Mouse (Mus musculus): Measurements from ENCODE around the gene Ifi207. TPM values are rescaled to one million over a fixed set of nuclear protein-coding genes. Genes with fewer than 3 reads are reported as not detected.
"Not testable (repeated sequence)": the region's sequence is repeated elsewhere in the genome, so short reads cannot be mapped to it uniquely, and the experiment has no call there.

The Ifi207 gene
- 0.22 and 0.33 TPM in 2 replicates for polyA plus RNA-seq (2016; fragmentation: Nextera tagmentation; extraction: Ambion mirVana)

DNA sequence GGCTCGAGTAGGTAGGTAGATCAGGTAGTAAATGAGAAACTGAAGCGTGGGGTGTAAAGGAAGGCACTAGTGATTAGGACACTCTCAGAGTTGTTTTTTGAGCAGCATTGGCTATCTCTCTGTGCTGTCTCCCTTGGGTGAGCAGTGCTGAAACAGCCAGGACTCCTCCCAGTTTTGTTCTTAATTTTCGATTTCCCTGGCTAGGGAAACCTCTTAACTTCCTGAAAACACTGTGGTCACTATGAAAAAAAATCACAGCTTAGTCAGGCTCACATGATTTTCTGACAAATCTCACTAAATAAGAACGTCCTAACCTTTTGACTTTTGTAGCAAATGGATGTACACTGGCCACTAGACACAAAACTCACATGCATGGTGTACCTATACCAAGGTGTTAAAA is at the start of gene Ifi207:
Ifi207 (minus strand) TSS at position 92 of the 400 bp plus-strand sequence.
- H3K4me1 ChIP-seq: no peaks in the 10 kb centered on the region

DNA sequence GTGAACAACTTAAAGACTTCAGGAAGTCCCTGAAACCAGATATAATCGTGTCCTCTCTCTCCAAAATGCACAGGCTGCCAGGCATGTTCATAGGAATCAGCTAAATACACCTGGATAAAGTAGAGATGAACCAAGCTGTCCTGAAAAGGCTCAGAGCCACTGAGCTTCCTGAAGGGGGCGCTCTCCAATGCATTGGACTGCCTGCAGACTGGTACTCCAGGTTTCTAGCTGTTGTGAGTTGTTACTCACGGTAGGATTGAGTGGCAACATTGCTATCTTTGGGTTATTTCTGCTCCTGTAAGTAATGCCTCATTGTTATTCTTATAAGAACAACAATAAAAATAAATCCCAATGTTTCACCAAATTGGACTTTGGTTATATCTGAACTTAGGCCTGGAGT is 31.9 kb upstream of the Ifi207 start:
- 65% methylated on average over 3 of the region's 3 CpGs for WGBS
- ATAC-seq (ENCODE audit: low FRiP score); H3K27ac ChIP-seq: not testable (repeated sequence)

More for the DNA sequence above, at the start of gene Ifi207:
- ATAC-seq (ENCODE audit: low FRiP score): no peak
- Histone ChIP-seq H3K36me3 (no peaks in the 10 kb centered on the region), H3K9me3 (replicated peaks) (no peaks in the 10 kb centered on the region), H3K27me3 (no peaks in the 10 kb centered on the region), H3K4me2 (replicated peaks) (no peak within 1 kb of the TSS), H3K9ac (no peak within 1 kb of the TSS), H3K27ac (no peak within 1 kb of the TSS), H3K4me3 (no peak within 1 kb of the TSS)
- WGBS: 80% methylated on average over 4 of the region's 4 CpGs

DNA sequence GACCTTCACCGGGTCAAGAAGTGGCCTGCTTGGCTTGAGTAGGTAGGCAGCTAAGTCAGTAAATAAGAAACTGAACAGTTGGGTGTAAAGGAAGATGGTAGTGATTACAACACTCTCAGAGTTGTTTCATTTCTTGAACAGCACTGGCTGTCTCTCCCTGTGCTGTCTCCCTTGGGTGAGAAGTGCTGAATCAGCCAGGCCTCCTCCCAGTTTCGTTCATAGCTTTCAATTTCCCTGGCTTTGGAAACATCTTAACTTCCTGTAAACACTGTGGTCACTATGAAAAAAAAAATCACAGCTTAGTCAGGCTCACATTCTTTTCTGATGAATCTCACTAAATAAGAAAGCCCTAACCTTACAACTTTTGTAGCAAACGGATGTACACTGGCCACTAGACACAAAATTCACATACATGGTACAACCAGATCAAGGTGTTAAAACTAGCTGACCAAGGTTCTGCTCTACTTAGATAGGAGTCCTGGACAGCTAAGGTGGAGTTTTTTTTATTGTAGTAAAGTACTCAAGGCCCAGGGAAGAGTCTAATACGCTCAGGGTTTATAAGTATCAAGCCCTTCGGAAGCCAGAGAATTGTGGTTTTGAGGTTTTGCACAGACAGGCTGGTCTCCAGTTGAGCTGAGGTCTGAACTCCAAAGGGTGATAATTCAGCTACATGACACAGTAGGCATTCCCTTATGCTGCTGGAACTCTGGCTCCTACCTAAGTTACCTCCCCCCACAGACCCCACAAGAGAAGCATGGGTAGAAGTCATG is 25.5 kb upstream of the Ifi207 start, which contains the start of gene Ifi204:
Ifi204 (minus strand) TSS at position 96 of the 770 bp plus-strand sequence.
- H3K36me3 ChIP-seq; H3K9ac ChIP-seq; H3K9me3 ChIP-seq (replicated peaks); H3K27me3 ChIP-seq; ATAC-seq (ENCODE audit: low FRiP score); H3K4me1 ChIP-seq; H3K4me3 ChIP-seq; H3K27ac ChIP-seq; H3K4me2 ChIP-seq (replicated peaks): not testable (repeated sequence)
- WGBS: 87% methylated on average over 5 of the region's 5 CpGs

More for the DNA sequence above, 31.9 kb upstream of the Ifi207 start:
- H3K36me3 ChIP-seq; H3K27me3 ChIP-seq; H3K4me1 ChIP-seq; H3K9me3 ChIP-seq (replicated peaks); H3K4me3 ChIP-seq; H3K4me2 ChIP-seq (replicated peaks); H3K9ac ChIP-seq: not testable (repeated sequence)

DNA sequence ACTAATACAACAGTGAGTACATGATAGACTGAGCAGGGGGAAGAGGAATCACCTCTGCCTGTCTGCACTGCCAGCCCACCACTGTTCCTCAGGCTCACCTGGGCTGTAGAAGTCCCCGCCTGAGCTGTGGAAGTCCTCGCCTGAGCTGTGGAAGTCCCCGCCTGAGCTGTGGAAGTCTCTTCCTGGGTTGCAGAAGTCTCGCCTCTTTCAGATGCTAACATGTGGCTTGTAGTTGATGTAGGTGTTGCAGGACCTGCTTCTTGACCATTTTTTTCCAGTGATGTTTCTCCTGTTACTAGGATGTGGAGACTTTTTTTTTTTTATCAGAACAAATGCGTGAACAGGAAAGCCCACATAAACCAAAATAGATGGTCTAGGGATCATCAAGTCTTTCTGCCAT is 18.5 kb upstream of the Ifi207 start:
- H3K4me3 ChIP-seq; H3K27ac ChIP-seq; H3K9me3 ChIP-seq (replicated peaks); H3K27me3 ChIP-seq; ATAC-seq (ENCODE audit: low FRiP score); H3K9ac ChIP-seq; H3K4me1 ChIP-seq; H3K36me3 ChIP-seq; H3K4me2 ChIP-seq (replicated peaks): not testable (repeated sequence)
- WGBS: 88% methylated on average over 5 of the region's 5 CpGs

DNA sequence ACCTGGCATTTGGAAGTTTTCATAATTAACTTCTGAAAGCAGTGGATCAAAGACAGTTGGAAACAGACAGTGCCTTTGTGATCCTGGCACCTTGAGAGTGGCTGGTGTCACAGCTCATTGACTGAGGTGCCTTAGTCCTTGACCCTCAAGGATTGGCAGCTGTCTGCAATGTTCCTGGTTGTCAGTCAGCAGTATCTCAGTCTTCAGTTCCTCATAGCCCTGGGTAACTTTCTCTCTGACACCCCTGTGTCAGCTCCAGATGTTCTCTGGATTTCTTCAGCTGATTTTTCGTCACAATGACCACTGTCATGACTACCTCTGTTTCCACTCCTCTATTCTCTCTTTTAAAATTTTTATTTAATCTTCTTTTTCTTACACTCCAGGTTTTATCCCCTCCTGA is 715 bp upstream of the Ifi207 start:
- no peaks in the 10 kb centered on the region for H3K4me1 ChIP-seq
- no peak overlapping the region for H3K27ac ChIP-seq
- no peaks in the 10 kb centered on the region for H3K36me3 ChIP-seq
- ATAC-seq (ENCODE audit: low FRiP score): no peak
- H3K4me3 ChIP-seq: no peak overlapping the region
- 82% methylated on average over 1 of the region's 1 CpGs for WGBS
- H3K4me2 ChIP-seq (replicated peaks): no peak overlapping the region
- no peaks in the 10 kb centered on the region for H3K9me3 ChIP-seq (replicated peaks)
- no peaks in the 10 kb centered on the region for H3K27me3 ChIP-seq
- no peak overlapping the region for H3K9ac ChIP-seq

DNA sequence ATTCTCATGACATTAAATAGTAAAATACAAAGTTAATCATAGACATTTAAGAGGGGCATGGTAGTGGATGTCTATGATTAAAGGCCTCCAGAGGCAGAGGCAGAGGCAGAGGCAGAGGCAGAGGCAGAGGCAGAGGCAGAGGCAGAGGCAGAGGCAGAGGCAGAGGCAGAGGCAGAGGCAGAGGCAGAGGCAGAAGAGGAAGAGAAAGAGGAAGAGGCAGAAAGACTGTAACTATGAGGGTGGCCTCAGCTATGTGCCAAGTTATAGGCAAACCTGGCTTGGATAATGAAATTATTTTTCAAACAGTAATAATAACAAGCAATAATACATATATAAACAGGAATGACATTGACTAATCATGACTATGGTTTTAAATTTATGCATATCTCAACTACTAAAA is 1.0 kb downstream of the Ifi207 start:
- Histone ChIP-seq H3K36me3 (no peaks in the 10 kb centered on the region), H3K4me1 (no peaks in the 10 kb centered on the region), H3K9ac (no peak overlapping the region), H3K27ac (no peak overlapping the region), H3K27me3 (no peaks in the 10 kb centered on the region), H3K4me3 (no peak overlapping the region), H3K9me3 (replicated peaks) (no peaks in the 10 kb centered on the region), H3K4me2 (replicated peaks) (no peak overlapping the region)
- no peak for ATAC-seq (ENCODE audit: low FRiP score)

DNA sequence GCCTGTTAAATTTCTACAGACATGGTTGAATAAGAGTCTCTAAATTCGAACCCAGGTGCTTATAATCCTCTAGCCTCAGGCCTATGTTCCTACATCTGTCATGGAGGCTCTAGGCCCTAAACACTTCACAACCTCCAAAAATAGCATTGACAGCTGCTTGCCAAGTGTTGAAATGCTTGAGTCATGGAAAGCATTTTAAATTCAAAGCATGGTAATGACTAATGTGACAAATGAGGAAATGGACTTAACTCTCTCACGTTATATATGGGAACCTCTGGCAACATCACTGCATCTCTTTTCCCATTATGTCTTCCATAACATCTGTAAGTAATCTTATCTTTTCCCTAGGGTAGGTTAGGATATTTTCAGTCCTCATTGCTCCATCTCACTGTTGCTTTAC is 4.6 kb downstream of the Ifi207 start:
- ATAC-seq (ENCODE audit: low FRiP score): no peak
- 78% methylated on average over 2 of the region's 2 CpGs for WGBS
- H3K4me2 ChIP-seq (replicated peaks): no peak overlapping the region
- no peaks in the 10 kb centered on the region for H3K27me3 ChIP-seq
- H3K4me1 ChIP-seq: no peaks in the 10 kb centered on the region
- no peak overlapping the region for H3K9ac ChIP-seq
- H3K36me3 ChIP-seq: no peaks in the 10 kb centered on the region
- no peaks in the 10 kb centered on the region for H3K9me3 ChIP-seq (replicated peaks)
- H3K4me3 ChIP-seq: no peak overlapping the region
- no peak overlapping the region for H3K27ac ChIP-seq

DNA sequence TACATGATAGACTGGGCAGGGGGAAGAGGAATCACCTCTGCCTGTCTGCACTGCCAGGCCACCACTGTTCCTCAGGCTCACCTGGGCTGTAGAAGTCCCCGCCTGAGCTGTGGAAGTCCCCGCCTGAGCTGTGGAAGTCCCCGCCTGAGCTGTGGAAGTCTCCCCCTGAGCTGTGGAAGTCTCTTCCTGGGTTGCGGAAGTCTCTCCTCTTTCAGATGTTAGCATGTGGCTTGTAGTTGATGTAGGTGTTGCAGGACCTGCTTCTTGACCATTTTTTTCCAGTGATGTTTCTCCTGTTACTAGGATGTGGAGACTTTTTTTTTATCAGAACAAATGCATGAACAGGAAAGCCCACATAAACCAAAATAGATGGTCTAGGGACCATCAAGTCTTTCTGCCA is 6.5 kb downstream of the Ifi207 start:
- not testable (repeated sequence) for H3K27ac ChIP-seq; H3K4me2 ChIP-seq (replicated peaks); H3K27me3 ChIP-seq; H3K4me1 ChIP-seq; H3K9ac ChIP-seq; ATAC-seq (ENCODE audit: low FRiP score); H3K36me3 ChIP-seq; H3K4me3 ChIP-seq; H3K9me3 ChIP-seq (replicated peaks)
- 90% methylated on average over 4 of the region's 4 CpGs for WGBS

DNA sequence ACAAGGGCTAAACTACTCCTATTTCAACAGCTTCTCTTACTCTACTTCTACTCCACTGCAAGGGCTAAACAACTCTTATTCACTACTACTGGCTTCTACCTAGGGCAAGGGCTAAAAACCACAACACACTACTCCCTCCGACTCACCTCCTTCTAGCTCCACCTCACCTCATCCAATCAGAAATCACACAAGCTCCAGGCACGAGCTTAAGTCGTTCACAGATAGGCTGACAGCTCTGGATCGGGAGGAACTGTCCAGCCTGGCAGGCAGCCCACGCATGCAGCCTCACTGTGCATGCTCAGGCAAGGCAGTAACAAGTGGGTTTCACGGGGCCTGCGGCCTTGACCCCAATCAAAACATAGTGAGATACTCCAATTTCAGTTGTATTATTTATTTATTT is 8.3 kb downstream of the Ifi207 start:
- ATAC-seq (ENCODE audit: low FRiP score): no peak
- 45% methylated on average over 7 of the region's 7 CpGs for WGBS

DNA sequence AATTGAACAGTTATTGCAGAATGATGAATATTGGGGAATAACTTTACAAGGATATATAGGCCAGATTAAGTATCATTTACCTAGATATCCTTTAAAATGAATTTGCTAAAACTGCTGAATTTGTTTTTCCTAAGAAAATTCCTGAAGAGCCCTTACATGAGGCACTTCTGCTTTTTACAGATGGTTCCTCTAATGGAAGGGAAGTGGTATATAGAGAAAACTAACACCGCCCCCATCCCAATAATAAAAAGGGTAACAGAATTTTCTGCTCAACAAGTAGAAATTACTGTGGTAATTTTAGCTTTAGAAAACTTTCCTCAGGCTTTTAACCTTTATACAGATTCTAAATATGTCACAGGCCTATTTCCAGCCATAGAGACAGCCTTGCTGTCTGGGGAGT is 47.3 kb downstream of the Ifi207 start:
- Histone ChIP-seq H3K4me3 (no peak overlapping the region), H3K9ac (no peak overlapping the region), H3K9me3 (replicated peaks) (no peaks in the 10 kb centered on the region), H3K27ac (no peak overlapping the region), H3K4me1 (no peaks in the 10 kb centered on the region), H3K36me3 (no peaks in the 10 kb centered on the region), H3K27me3 (no peaks in the 10 kb centered on the region), H3K4me2 (replicated peaks) (no peak overlapping the region)
- ATAC-seq (ENCODE audit: low FRiP score): no peak
- WGBS: 88% methylated on average over 1 of the region's 1 CpGs

More for the DNA sequence above, 8.3 kb downstream of the Ifi207 start:
- no peak overlapping the region for H3K4me3 ChIP-seq
- H3K4me1 ChIP-seq: no peaks in the 10 kb centered on the region
- no peak overlapping the region for H3K27ac ChIP-seq
- no peaks in the 10 kb centered on the region for H3K9me3 ChIP-seq (replicated peaks)
- no peaks in the 10 kb centered on the region for H3K27me3 ChIP-seq
- H3K36me3 ChIP-seq: no peaks in the 10 kb centered on the region
- H3K4me2 ChIP-seq (replicated peaks): no peak overlapping the region
- H3K9ac ChIP-seq: no peak overlapping the region

DNA sequence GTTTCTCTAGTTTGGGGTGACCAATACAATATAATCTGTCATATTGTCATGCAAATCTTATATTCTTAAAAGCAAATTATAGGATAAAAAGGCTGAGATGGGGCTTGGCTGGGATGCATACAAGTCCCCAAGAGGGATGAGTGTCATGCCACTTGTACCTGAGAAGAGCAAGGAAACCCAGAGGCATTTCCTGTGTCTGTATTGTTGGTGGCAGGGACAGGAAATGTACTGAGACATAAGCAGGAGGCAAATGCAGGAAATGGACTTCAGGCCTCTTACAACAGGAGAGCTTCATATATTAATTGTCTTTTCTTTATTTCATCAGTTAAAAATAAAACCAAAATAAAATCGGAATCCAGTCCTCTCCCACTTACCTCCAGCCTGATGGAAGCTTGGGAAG is 62.9 kb downstream of the Ifi207 start:
- H3K36me3 ChIP-seq; H3K9me3 ChIP-seq (replicated peaks); H3K4me2 ChIP-seq (replicated peaks); H3K9ac ChIP-seq; ATAC-seq (ENCODE audit: low FRiP score); H3K4me1 ChIP-seq; H3K27ac ChIP-seq; H3K4me3 ChIP-seq; H3K27me3 ChIP-seq: not testable (repeated sequence)
- 91% methylated on average over 1 of the region's 1 CpGs for WGBS

DNA sequence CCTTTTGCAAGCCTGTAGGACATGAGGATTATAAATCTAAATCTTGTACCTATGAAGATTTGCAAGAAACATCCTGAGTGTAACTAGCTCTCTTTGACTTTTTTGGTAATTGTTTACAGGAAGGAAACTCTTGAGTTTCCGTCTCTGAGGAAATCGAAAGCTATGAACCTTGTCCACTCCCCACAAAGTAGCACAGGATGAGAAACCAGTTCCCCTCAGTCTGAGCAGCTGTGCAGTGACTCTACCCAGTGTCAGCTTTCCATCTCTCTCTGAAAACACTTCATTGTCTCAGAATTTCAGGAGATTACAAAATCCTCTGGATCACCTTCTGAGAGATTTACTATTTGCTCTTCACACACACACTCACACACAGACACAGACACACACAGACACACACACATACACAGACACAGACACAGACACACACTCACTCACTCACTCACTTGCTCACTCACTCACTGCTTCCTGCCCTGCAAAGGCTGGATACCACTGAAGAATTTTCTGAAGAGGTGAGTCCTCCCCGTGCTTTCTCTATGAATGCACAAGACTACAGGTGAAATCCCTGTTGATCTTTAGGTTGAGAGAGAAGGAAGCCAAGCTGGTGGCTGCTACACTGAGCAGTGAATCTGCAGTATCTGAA is 68.0 kb downstream of the Ifi207 start, which contains the start of gene Ifi208:
Ifi208 (plus strand) TSS at position 218 of the 640 bp plus-strand sequence.
- H3K27me3 ChIP-seq; H3K4me1 ChIP-seq; H3K36me3 ChIP-seq; H3K4me2 ChIP-seq (replicated peaks); H3K9me3 ChIP-seq (replicated peaks); H3K27ac ChIP-seq; H3K9ac ChIP-seq; ATAC-seq (ENCODE audit: low FRiP score); H3K4me3 ChIP-seq: not testable (repeated sequence)
- 53% methylated on average over 3 of the region's 3 CpGs for WGBS
